Mouse (Mus musculus) thymus, adult 2 months (tissue): ENCODE results near the gene Arpc4. TPM values are rescaled to one million over a fixed set of nuclear protein-coding genes. Genes with fewer than 3 reads are reported as not detected.

ENCODE experiments used
- DNase-seq: peaks from one replicate; pipeline ENCODE4 v3.0.0; 2021
- H3K27ac ChIP-seq: fragments of 200-500 bp; 2 replicates; pipeline ENCODE4 v1.5.1; 2012; ENCODE audit warnings: low read length, control low read depth; ENCODE audit not compliant: control insufficient read depth, insufficient read depth
- H3K27me3 ChIP-seq: fragments of 200-500 bp; 2 replicates; pipeline ENCODE4 v1.6.1; 2012; ENCODE audit warnings: mild to moderate bottlenecking, low read length, moderate library complexity, mixed read lengths; ENCODE audit not compliant: control insufficient read depth, insufficient read depth
- H3K36me3 ChIP-seq: fragments of 200-500 bp; 2 replicates; pipeline ENCODE4 v1.6.1; 2012; ENCODE audit warnings: mild to moderate bottlenecking, low read length, moderate library complexity; ENCODE audit not compliant: control insufficient read depth, insufficient read depth
- H3K4me1 ChIP-seq: fragments of 200-500 bp; replicated peaks from 2 replicates; pipeline ENCODE4 v1.6.1; 2012; ENCODE audit warnings: low read length; ENCODE audit not compliant: control insufficient read depth, insufficient read depth
- H3K4me3 ChIP-seq: fragments of 200-500 bp; 2 replicates; pipeline ENCODE4 v1.5.1; 2012; ENCODE audit warnings: mild to moderate bottlenecking, low read length, control low read depth, moderate library complexity; ENCODE audit not compliant: control insufficient read depth, insufficient read depth
- CTCF ChIP-seq: fragments of 200-500 bp; IDR thresholded peaks from 2 replicates; pipeline ENCODE4 v1.5.1; 2012; ENCODE audit warnings: mild to moderate bottlenecking, control low read depth, low read length, moderate library complexity, borderline replicate concordance; ENCODE audit not compliant: control insufficient read depth, poor library complexity, insufficient read depth; ENCODE audit errors: extremely low read depth
- POLR2A ChIP-seq: fragments of 200-500 bp; IDR thresholded peaks from 2 replicates; pipeline ENCODE4 v1.6.1; 2012; ENCODE audit warnings: mild to moderate bottlenecking, low read length, control low read depth, moderate library complexity; ENCODE audit not compliant: control insufficient read depth, poor library complexity, insufficient read depth; ENCODE audit errors: extremely low read depth
- WGBS: fragments of 180-500 bp; shearing (Covaris S2); methylation state at CpG from one replicate; pipeline ENCODE4 v1.1.7; 2018; 5-methylcytosine and 5-hydroxymethylcytosine counted together
- polyA plus RNA-seq: library from polyadenylated mRNA; depleted of rRNA; stranded (reverse); fragments of >200 nt; gene quantifications from 2 replicates; pipeline ENCODE4 v1.2.3, GENCODE M21; 2012

Gene Arpc4
- polyA plus RNA-seq, 1 experiment: 118 TPM

GRCm38 (mm10) chr6:113336852-113337620, 40.9 kb upstream of the Arpc4 start:
- H3K27me3 ChIP-seq: no peaks in the 10 kb centered on the region
- no peaks in the 10 kb centered on the region for H3K4me1 ChIP-seq
- no peak for DNase-seq
- no peaks in the 10 kb centered on the region for H3K36me3 ChIP-seq
- H3K4me3 ChIP-seq: no peak overlapping the region
- no peak overlapping the region for H3K27ac ChIP-seq
- TF ChIP-seq POLR2A (no peak), CTCF (no peak)
- 66% methylated on average over 8 of the region's 8 CpGs for WGBS

GRCm38 (mm10) chr6:113341574-113341973, 36.3 kb upstream of the Arpc4 start:
- WGBS: 74% methylated on average over 6 of the region's 6 CpGs
- no peak for TF ChIP-seq POLR2A
- TF ChIP-seq CTCF: no peak
- Histone ChIP-seq H3K4me1 (peaks cover 4% of the 10 kb centered on the region; the same call in 1 of the 2 replicates), H3K4me3 (no peak overlapping the region), H3K27ac (no peak overlapping the region), H3K27me3 (no peaks in the 10 kb centered on the region), H3K36me3 (no peaks in the 10 kb centered on the region)
- no peak for DNase-seq

GRCm38 (mm10) chr6:113342297-113342696, 35.6 kb upstream of the Arpc4 start:
- TF ChIP-seq POLR2A (no peak), CTCF (no peak)
- 65% methylated on average over 4 of the region's 7 CpGs for WGBS

GRCm38 (mm10) chr6:113343177-113344092, 34.5 kb upstream of the Arpc4 start, which contains the start of gene Camk1:
Gene Camk1 (minus strand): TSS chr6:113343984.
- Histone ChIP-seq H3K4me3 (peak within 1 kb of the TSS; percentile 5), H3K27ac (no peak within 1 kb of the TSS), H3K27me3 (no peaks in the 10 kb centered on the region), H3K36me3 (no peaks in the 10 kb centered on the region), H3K4me1 (peaks cover 4% of the 10 kb centered on the region; the same call in 1 of the 2 replicates)
- TF ChIP-seq POLR2A: no peak
- TF ChIP-seq CTCF: no peak
- DNase-seq: no peak
- 22% methylated on average over 32 of the region's 32 CpGs for WGBS

More at GRCm38 (mm10) chr6:113342297-113342696, 35.6 kb upstream of the Arpc4 start:
- DNase-seq: no peak
- H3K4me3 ChIP-seq: no peak overlapping the region
- no peaks in the 10 kb centered on the region for H3K27me3 ChIP-seq
- H3K27ac ChIP-seq: no peak overlapping the region
- peaks cover 4% of the 10 kb centered on the region; the same call in 1 of the 2 replicates for H3K4me1 ChIP-seq
- no peaks in the 10 kb centered on the region for H3K36me3 ChIP-seq

- TF ChIP-seq POLR2A (no peak), CTCF (no peak)
- DNase-seq: no peak
- WGBS: 55% methylated on average over 2 of the region's 2 CpGs
- peaks cover 4% of the 10 kb centered on the region; the same call in 1 of the 2 replicates for H3K4me1 ChIP-seq
- no peaks in the 10 kb centered on the region for H3K36me3 ChIP-seq
- H3K27me3 ChIP-seq: no peaks in the 10 kb centered on the region
- H3K27ac ChIP-seq: no peak overlapping the region
- H3K4me3 ChIP-seq: no peak overlapping the region
These were observed 33.6 kb upstream of the Arpc4 start for GRCm38 (mm10) chr6:113344321-113344720.

- WGBS: 94% methylated on average over 4 of the region's 4 CpGs
These were observed 31.0 kb upstream of the Arpc4 start for GRCm38 (mm10) chr6:113346897-113347296.

More at GRCm38 (mm10) chr6:113346897-113347296, 31.0 kb upstream of the Arpc4 start:
- Histone ChIP-seq H3K36me3 (no peaks in the 10 kb centered on the region), H3K27ac (no peak overlapping the region), H3K4me1 (peaks cover 4% of the 10 kb centered on the region; the same call in 1 of the 2 replicates), H3K27me3 (no peaks in the 10 kb centered on the region), H3K4me3 (no peak overlapping the region)
- no peak for DNase-seq
- TF ChIP-seq POLR2A: no peak
- TF ChIP-seq CTCF: no peak
